Mouse (Mus musculus): ENCODE data around the gene Wnk2.

The Wnk2 gene

GRCm38 (mm10) chr13:49053333-49053732, 94.5 kb downstream of the Wnk2 start:
- DNase-seq (ENCODE audit: low read depth in 1 of 2, low spot score in 2 of 2): no peak

- no peak for DNase-seq (ENCODE audit: low read depth in 1 of 2, low spot score in 2 of 2)
These were observed 95.3 kb downstream of the Wnk2 start for GRCm38 (mm10) chr13:49052512-49052911.

GRCm38 (mm10) chr13:49047393-49047792, 100.4 kb downstream of the Wnk2 start:
- DNase-seq (ENCODE audit: low read depth in 1 of 2, low spot score in 2 of 2): no peak

GRCm38 (mm10) chr13:49044145-49044561, 103.7 kb downstream of the Wnk2 start:
- no peak for DNase-seq (ENCODE audit: low read depth in 1 of 2, low spot score in 2 of 2)

GRCm38 (mm10) chr13:49042371-49042770, 105.4 kb downstream of the Wnk2 start:
- DNase-seq (ENCODE audit: low read depth in 1 of 2, low spot score in 2 of 2): no peak

GRCm38 (mm10) chr13:49036928-49037574, 110.8 kb downstream of the Wnk2 start:
- no peak for DNase-seq (ENCODE audit: low read depth in 1 of 2, low spot score in 2 of 2)

- DNase-seq (ENCODE audit: low read depth in 1 of 2, low spot score in 2 of 2): no peak
These were observed 111.4 kb downstream of the Wnk2 start for GRCm38 (mm10) chr13:49036436-49036835.

- no peak for DNase-seq (ENCODE audit: low read depth in 1 of 2, low spot score in 2 of 2)
These were observed 116.8 kb downstream of the Wnk2 start for GRCm38 (mm10) chr13:49031029-49031428.

- no peak for DNase-seq (ENCODE audit: low read depth in 1 of 2, low spot score in 2 of 2)
These were observed 118.9 kb downstream of the Wnk2 start for GRCm38 (mm10) chr13:49028757-49029539.

GRCm38 (mm10) chr13:49027057-49027456, 120.8 kb downstream of the Wnk2 start:
- no peak for DNase-seq (ENCODE audit: low read depth in 1 of 2, low spot score in 2 of 2)

- DNase-seq (ENCODE audit: low read depth in 1 of 2, low spot score in 2 of 2): no peak
These were observed 122.3 kb downstream of the Wnk2 start for GRCm38 (mm10) chr13:49025521-49025920.

- DNase-seq (ENCODE audit: low read depth in 1 of 2, low spot score in 2 of 2): no peak
These were observed 123.1 kb downstream of the Wnk2 start for GRCm38 (mm10) chr13:49024763-49025162.

- DNase-seq (ENCODE audit: low read depth in 1 of 2, low spot score in 2 of 2): peak in 1 of 2 experiments; percentile 34
These were observed 126.1 kb downstream of the Wnk2 start for GRCm38 (mm10) chr13:49021693-49022092.

- no peak for DNase-seq (ENCODE audit: low read depth in 1 of 2, low spot score in 2 of 2)
These were observed 127.7 kb downstream of the Wnk2 start for GRCm38 (mm10) chr13:49020152-49020551.

GRCm38 (mm10) chr13:49017375-49017774, 130.4 kb downstream of the Wnk2 start:
- no peak for DNase-seq (ENCODE audit: low read depth in 1 of 2, low spot score in 2 of 2)

- no peak for DNase-seq (ENCODE audit: low read depth in 1 of 2, low spot score in 2 of 2)
These were observed 131.5 kb downstream of the Wnk2 start for GRCm38 (mm10) chr13:49016311-49016761.

- DNase-seq (ENCODE audit: low read depth in 1 of 2, low spot score in 2 of 2): no peak
These were observed 132.2 kb downstream of the Wnk2 start for GRCm38 (mm10) chr13:49015366-49016306.

- no peak for DNase-seq (ENCODE audit: low read depth in 1 of 2, low spot score in 2 of 2)
These were observed 134.5 kb downstream of the Wnk2 start for GRCm38 (mm10) chr13:49013206-49013794.

GRCm38 (mm10) chr13:49001691-49002090, 146.1 kb downstream of the Wnk2 start:
- DNase-seq (ENCODE audit: low read depth in 1 of 2, low spot score in 2 of 2): no peak

- DNase-seq (ENCODE audit: low read depth in 1 of 2, low spot score in 2 of 2): peak in 1 of 2 experiments; percentile 12
These were observed 149.2 kb downstream of the Wnk2 start for GRCm38 (mm10) chr13:48998591-48998990.

- no peak for DNase-seq (ENCODE audit: low read depth in 1 of 2, low spot score in 2 of 2)
These were observed 151.1 kb downstream of the Wnk2 start for GRCm38 (mm10) chr13:48996731-48997130.
